Mouse (Mus musculus) bone marrow macrophage, adult 2 months (primary cell): ENCODE measurements around the gene Lhx8.

ENCODE experiments used
- CTCF ChIP-seq: IDR thresholded peaks from 2 replicates; pipeline ENCODE4 v1.5.1; 2012; ENCODE audit warnings: low read depth, mild to moderate bottlenecking, low read length, moderate library complexity
- POLR2A ChIP-seq: IDR thresholded peaks from 2 replicates; pipeline ENCODE4 v1.6.1; 2012; ENCODE audit warnings: mild to moderate bottlenecking, low read depth, low read length, borderline replicate concordance

GRCm38 (mm10) chr3:154321921-154322574, 8.4 kb downstream of the Lhx8 start:
- TF ChIP-seq CTCF = no peak
- TF ChIP-seq POLR2A = no peak
